Mouse (Mus musculus) regulatory T cell (primary cell): Measurements from ENCODE around the gene Tnfrsf17.
"Not testable (repeated sequence)": the region's sequence is repeated elsewhere in the genome, so short reads cannot be mapped to it uniquely, and the experiment has no call there.

Experiments
- in situ Hi-C: fragments of 300-600 bp; cut with MboI, MseI; formaldehyde crosslinking; loops from one replicate; pipeline ENCODE4 v1.15.1; 2025; ENCODE audit warnings: high pct_unique_total_duplicates

Tnfrsf17 gene

GRCm38 (mm10) chr16:11343292-11343815 lies 29.7 kb downstream of the Tnfrsf17 start:
- in situ Hi-C loops, result no loop called here

- in situ Hi-C loops, result no loop called here
Measured at GRCm38 (mm10) chr16:11351903-11352302, 38.3 kb downstream of the Tnfrsf17 start.

GRCm38 (mm10) chr16:11359173-11359572 lies 45.6 kb downstream of the Tnfrsf17 start:
- in situ Hi-C loops, result no loop called here

- in situ Hi-C loops, result no loop called here
Measured at GRCm38 (mm10) chr16:11359919-11360318, 46.3 kb downstream of the Tnfrsf17 start.

- in situ Hi-C loops, result not testable (repeated sequence)
Measured at GRCm38 (mm10) chr16:11360576-11360975, 47.0 kb downstream of the Tnfrsf17 start.

GRCm38 (mm10) chr16:11365626-11366025 lies 52.0 kb downstream of the Tnfrsf17 start:
- in situ Hi-C loops, result no loop called here

- in situ Hi-C loops, result no loop called here
Measured at GRCm38 (mm10) chr16:11366851-11367250, 53.2 kb downstream of the Tnfrsf17 start.

GRCm38 (mm10) chr16:11368412-11368811 lies 54.8 kb downstream of the Tnfrsf17 start:
- in situ Hi-C loops, result no loop called here

- in situ Hi-C loops, result no loop called here
Measured at GRCm38 (mm10) chr16:11369162-11369561, 55.5 kb downstream of the Tnfrsf17 start.

- in situ Hi-C loops, result no loop called here
Measured at GRCm38 (mm10) chr16:11369642-11370041, 56.0 kb downstream of the Tnfrsf17 start.
